9 mouse cellular contexts compared by ENCODE assay signal in the genomic region with DNA sequence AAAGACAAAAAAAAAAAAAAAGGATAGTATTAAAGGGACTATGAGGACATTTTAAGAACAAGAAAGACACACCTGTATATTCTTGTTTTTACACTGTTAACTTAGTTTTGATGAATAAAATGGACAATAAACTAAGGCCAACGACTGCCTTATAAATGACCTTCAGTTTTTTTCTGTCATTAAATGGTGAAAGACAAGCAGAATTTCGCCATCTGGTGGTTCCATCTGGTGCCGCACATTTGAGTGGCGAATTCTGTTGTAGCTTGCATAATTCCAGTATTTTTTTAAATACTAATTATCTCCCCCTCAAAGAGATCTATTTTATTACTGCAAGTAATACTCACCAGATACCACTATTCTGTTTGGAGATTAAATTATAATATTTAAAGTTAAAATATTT.
A peak's percentile ranks its signal among the peaks of the same experiment; 100 is the strongest.
DNase-seq lines count a peak whose midpoint lies in the region; ATAC-seq and TF ChIP-seq lines count a peak whose summit lies in the region.
"Had no signal": no experiment of that assay in that cellular context is flagged by ENCODE, and none has a peak within 500 bp of the region (broad histone marks: within the 10 kb centered on the region; RNA-seq: fewer than 3 reads in every experiment).

No protein-coding gene starts in this region.

- no peaks in the 10 kb centered on the region for H3K27me3 ChIP-seq in forebrain, postnatal 0 days (ENCODE audit: insufficient read depth, low read length)
- no peaks in the 10 kb centered on the region for H3K27me3 ChIP-seq in forebrain, embryonic 15.5 days
- H3K27me3 ChIP-seq in liver, postnatal 0 days (ENCODE audit: insufficient read depth, low read length): no peaks in the 10 kb centered on the region
- H3K27me3 ChIP-seq in hindbrain, embryonic 13.5 days: no peaks in the 10 kb centered on the region

- WGBS in forebrain, postnatal 0 days: 27% methylated on average over 4 of the region's 4 CpGs
- WGBS in forebrain, embryonic 15.5 days: 28% methylated on average over 4 of the region's 4 CpGs
- whole genome bisulfite sequencing in liver, postnatal 0 days (ENCODE audit: insufficient replicate concordance): 23% methylated on average over 4 of the region's 4 CpGs
- WGBS in hindbrain, embryonic 13.5 days: 39% methylated on average over 4 of the region's 4 CpGs

- H3K4me3 ChIP-seq in forebrain, postnatal 0 days (ENCODE audit: low read depth, low read length): no peak overlapping the region
- H3K4me3 ChIP-seq in forebrain, embryonic 15.5 days: no peak overlapping the region
- H3K4me3 ChIP-seq in liver, postnatal 0 days (ENCODE audit: low read depth, low read length): no peak overlapping the region
- H3K4me3 ChIP-seq in hindbrain, embryonic 13.5 days: no peak overlapping the region

- no peak for ATAC-seq in forebrain, postnatal 0 days
- ATAC-seq in forebrain, embryonic 15.5 days (replicated peaks): no peak
- no peak for ATAC-seq in liver, postnatal 0 days
- no peak for ATAC-seq in hindbrain, embryonic 13.5 days (ENCODE audit: low FRiP score)
- no peak for ATAC-seq in monocyte, adult 5-6 weeks (replicated peaks; ENCODE audit: insufficient number of reproducible peaks, low FRiP score, low TSS enrichment, poor library complexity, severe bottlenecking)

- no peaks in the 10 kb centered on the region for H3K4me1 ChIP-seq in forebrain, postnatal 0 days (ENCODE audit: insufficient read depth)
- H3K4me1 ChIP-seq in forebrain, embryonic 15.5 days: no peaks in the 10 kb centered on the region
- no peaks in the 10 kb centered on the region for H3K4me1 ChIP-seq in liver, postnatal 0 days (ENCODE audit: insufficient read depth)
- H3K4me1 ChIP-seq in hindbrain, embryonic 13.5 days (replicated peaks): no peaks in the 10 kb centered on the region

- DNase-seq in forebrain, postnatal 0 days: peak; percentile 47
- DNase-seq in liver, postnatal 0 days: peak; percentile 47
- DNase-seq in liver (no peak), R1 (ENCODE audit: low read depth, low spot score) (peak; percentile 44)
- DNase-seq in layer of hippocampus, postnatal 14 days (ENCODE audit: low spot score in 2 of 2): peak; percentile 32 to 66

- no peaks in the 10 kb centered on the region for H3K36me3 ChIP-seq in forebrain, postnatal 0 days (ENCODE audit: insufficient read depth)
- H3K36me3 ChIP-seq in forebrain, embryonic 15.5 days: no peaks in the 10 kb centered on the region
- H3K36me3 ChIP-seq in liver, postnatal 0 days (replicated peaks; ENCODE audit: insufficient read depth, low read length): no peaks in the 10 kb centered on the region
- no peaks in the 10 kb centered on the region for H3K36me3 ChIP-seq in hindbrain, embryonic 13.5 days

- no peak for TF ChIP-seq EP300 in liver, postnatal 0 days (IDR thresholded peaks at IDR 0.05; ENCODE audit: low read depth)

- H3K9me3 ChIP-seq in forebrain, postnatal 0 days (ENCODE audit: low read length): no peaks in the 10 kb centered on the region
- no peaks in the 10 kb centered on the region for H3K9me3 ChIP-seq in forebrain, embryonic 15.5 days
- no peaks in the 10 kb centered on the region for H3K9me3 ChIP-seq in liver, postnatal 0 days (ENCODE audit: low read length)
- H3K9me3 ChIP-seq in hindbrain, embryonic 13.5 days: no peaks in the 10 kb centered on the region

- no peak overlapping the region for H3K9ac ChIP-seq in forebrain, postnatal 0 days
- no peak overlapping the region for H3K9ac ChIP-seq in forebrain, embryonic 15.5 days (replicated peaks)
- no peak overlapping the region for H3K9ac ChIP-seq in liver, postnatal 0 days (replicated peaks)
- H3K9ac ChIP-seq in hindbrain, embryonic 13.5 days: no peak overlapping the region

- H3K27ac ChIP-seq in forebrain, postnatal 0 days (ENCODE audit: low read depth, low read length): no peak overlapping the region
- H3K27ac ChIP-seq in forebrain, embryonic 15.5 days (replicated peaks): no peak overlapping the region
- no peak overlapping the region for H3K27ac ChIP-seq in liver, postnatal 0 days (ENCODE audit: low read depth)
- H3K27ac ChIP-seq in hindbrain, embryonic 13.5 days: no peak overlapping the region
- H3K27ac ChIP-seq: macrophage had no signal

- peak; percentile 48 for TF ChIP-seq CTCF in forebrain, postnatal 0 days (IDR thresholded peaks at IDR 0.05; ENCODE audit: low read depth)
- TF ChIP-seq CTCF in liver, postnatal 0 days (IDR thresholded peaks at IDR 0.05; ENCODE audit: low read depth): peak; percentile 63

- H3K4me2 ChIP-seq in forebrain, postnatal 0 days (ENCODE audit: low read depth): no peak overlapping the region
- no peak overlapping the region for H3K4me2 ChIP-seq in forebrain, embryonic 15.5 days (replicated peaks)
- no peak overlapping the region for H3K4me2 ChIP-seq in liver, postnatal 0 days (ENCODE audit: low read depth, low read length)
- no peak overlapping the region for H3K4me2 ChIP-seq in hindbrain, embryonic 13.5 days
